Comparison of ENCODE assay signal across 15 mouse cellular contexts in the genomic region with DNA sequence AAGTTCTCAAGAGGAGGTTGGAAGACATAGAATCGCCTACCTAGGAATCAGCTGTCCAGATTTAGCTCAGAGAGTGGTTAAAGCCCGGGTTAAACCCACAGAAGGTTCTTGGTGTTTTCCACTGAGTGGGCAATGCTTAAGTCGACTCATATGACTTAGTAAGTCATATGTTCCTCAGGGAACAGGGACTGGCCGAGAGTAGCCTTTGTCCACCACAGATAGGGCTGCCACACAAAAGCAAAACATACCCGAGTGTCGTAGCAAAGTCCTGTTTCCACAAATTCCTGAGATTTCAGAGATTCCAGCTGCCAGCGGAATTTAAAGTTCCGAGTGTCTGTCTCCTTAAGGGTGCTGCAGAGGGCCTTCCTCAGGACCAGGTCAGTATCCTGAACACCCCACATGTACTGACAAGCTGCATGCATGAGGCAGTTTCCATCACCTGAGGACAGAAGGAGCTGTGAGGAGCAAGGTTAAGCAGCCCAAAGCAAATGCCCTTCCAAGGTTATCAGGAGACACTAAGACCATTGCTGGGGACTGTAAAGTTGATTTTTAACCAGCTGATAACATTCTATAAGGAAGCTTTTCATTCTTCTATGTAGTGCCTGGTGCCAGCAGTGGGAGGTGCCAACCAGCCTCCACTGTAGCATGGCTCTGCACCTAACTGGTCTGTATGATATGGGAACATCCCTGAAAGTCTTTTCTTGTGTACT. TPM values are rescaled to one million over a fixed set of nuclear protein-coding genes. Genes with fewer than 3 reads are reported as not detected.
DNase-seq lines count a peak whose midpoint lies in the region; ATAC-seq and TF ChIP-seq lines count a peak whose summit lies in the region.
"Had no signal": no experiment of that assay in that cellular context is flagged by ENCODE, and none has a peak within 500 bp of the region (broad histone marks: within the 10 kb centered on the region; RNA-seq: fewer than 3 reads in every experiment).

No protein-coding gene starts in this region.

- H3K27ac ChIP-seq in heart, embryonic 13.5 days (replicated peaks) = peak overlapping the region; percentile 36; the same call in 1 of the 2 replicates
- peak overlapping the region; percentile 52; the same call in 1 of the 2 replicates for H3K27ac ChIP-seq in lung, postnatal 0 days (ENCODE audit: low read length)
- peak overlapping the region; percentile 74 for H3K27ac ChIP-seq in intestine, postnatal 0 days (ENCODE audit: low read depth, low read length)
- peak overlapping the region; percentile 53 for H3K27ac ChIP-seq in stomach, postnatal 0 days (replicated peaks)
- H3K27ac ChIP-seq in forebrain, postnatal 0 days (ENCODE audit: low read depth, low read length) = no peak overlapping the region
- H3K27ac ChIP-seq: embryonic facial prominence, embryonic 13.5 days; forebrain, embryonic 10.5 days; liver, embryonic 13.5 days had no signal

- TF ChIP-seq CTCF in lung, postnatal 0 days (IDR thresholded peaks at IDR 0.05) = no peak
- peak; percentile 34; the same call in 1 of the 2 replicates for TF ChIP-seq CTCF in intestine, postnatal 0 days (IDR thresholded peaks at IDR 0.05; ENCODE audit: low read depth)
- TF ChIP-seq CTCF in stomach, postnatal 0 days (IDR thresholded peaks at IDR 0.05; ENCODE audit: low read depth) = no peak
- TF ChIP-seq CTCF in forebrain, postnatal 0 days (IDR thresholded peaks at IDR 0.05; ENCODE audit: low read depth) = no peak

- no peak overlapping the region for H3K4me2 ChIP-seq in heart, embryonic 13.5 days
- no peak overlapping the region for H3K4me2 ChIP-seq in lung, postnatal 0 days (replicated peaks; ENCODE audit: low read depth, low read length)
- peak overlapping the region; percentile 51 for H3K4me2 ChIP-seq in intestine, postnatal 0 days (replicated peaks; ENCODE audit: low read depth)
- no peak overlapping the region for H3K4me2 ChIP-seq in stomach, postnatal 0 days (replicated peaks; ENCODE audit: low read depth)
- H3K4me2 ChIP-seq in forebrain, postnatal 0 days (ENCODE audit: low read depth) = no peak overlapping the region
- H3K4me2 ChIP-seq: embryonic facial prominence, embryonic 13.5 days; liver, embryonic 13.5 days had no signal

- no peak overlapping the region for H3K9ac ChIP-seq in heart, embryonic 13.5 days
- H3K9ac ChIP-seq in lung, postnatal 0 days (replicated peaks; ENCODE audit: low read depth) = no peak overlapping the region
- 0 out of 2 replicates have a peak overlapping the region, but pooled peaks have one; percentile 2 for H3K9ac ChIP-seq in intestine, postnatal 0 days (ENCODE audit: low read depth, low read length)
- H3K9ac ChIP-seq in stomach, postnatal 0 days (ENCODE audit: low read length) = no peak overlapping the region
- H3K9ac ChIP-seq in forebrain, postnatal 0 days = no peak overlapping the region
- H3K9ac ChIP-seq: embryonic facial prominence, embryonic 13.5 days; liver, embryonic 13.5 days had no signal

- no peaks in the 10 kb centered on the region for H3K27me3 ChIP-seq in heart, embryonic 13.5 days (replicated peaks)
- no peaks in the 10 kb centered on the region for H3K27me3 ChIP-seq in lung, postnatal 0 days (replicated peaks; ENCODE audit: insufficient read depth, low read length)
- H3K27me3 ChIP-seq in intestine, postnatal 0 days (replicated peaks; ENCODE audit: control insufficient read depth, insufficient read depth, low read length) = no peaks in the 10 kb centered on the region
- H3K27me3 ChIP-seq in stomach, postnatal 0 days (ENCODE audit: control insufficient read depth, insufficient read depth, low read length) = no peaks in the 10 kb centered on the region
- no peaks in the 10 kb centered on the region for H3K27me3 ChIP-seq in forebrain, postnatal 0 days (ENCODE audit: insufficient read depth, low read length)
- H3K27me3 ChIP-seq: embryonic facial prominence, embryonic 13.5 days; liver, embryonic 13.5 days had no signal

- peaks cover 46% of the 10 kb centered on the region for H3K36me3 ChIP-seq in heart, embryonic 13.5 days
- peaks cover 40% of the 10 kb centered on the region for H3K36me3 ChIP-seq in lung, postnatal 0 days (ENCODE audit: insufficient read depth, low read length)
- H3K36me3 ChIP-seq in intestine, postnatal 0 days (ENCODE audit: control insufficient read depth, insufficient read depth) = peaks cover 45% of the 10 kb centered on the region
- peaks cover 11% of the 10 kb centered on the region for H3K36me3 ChIP-seq in stomach, postnatal 0 days (ENCODE audit: control insufficient read depth, insufficient read depth, low read length)
- H3K36me3 ChIP-seq in forebrain, postnatal 0 days (ENCODE audit: insufficient read depth) = peaks cover 29% of the 10 kb centered on the region

- no peak overlapping the region for H3K4me3 ChIP-seq in heart, embryonic 13.5 days
- H3K4me3 ChIP-seq in lung, postnatal 0 days (ENCODE audit: low read depth, low read length) = no peak overlapping the region
- peak overlapping the region; percentile 17 for H3K4me3 ChIP-seq in intestine, postnatal 0 days (ENCODE audit: low read depth, low read length)
- no peak overlapping the region for H3K4me3 ChIP-seq in stomach, postnatal 0 days (ENCODE audit: low read depth, low read length)
- H3K4me3 ChIP-seq in forebrain, postnatal 0 days (ENCODE audit: low read depth, low read length) = no peak overlapping the region
- H3K4me3 ChIP-seq: embryonic facial prominence, embryonic 13.5 days; forebrain, embryonic 10.5 days; liver, embryonic 13.5 days had no signal

- H3K9me3 ChIP-seq in heart, embryonic 13.5 days = no peaks in the 10 kb centered on the region
- no peaks in the 10 kb centered on the region for H3K9me3 ChIP-seq in lung, postnatal 0 days (ENCODE audit: low read length)
- no peaks in the 10 kb centered on the region for H3K9me3 ChIP-seq in intestine, postnatal 0 days (ENCODE audit: control insufficient read depth)
- no peaks in the 10 kb centered on the region for H3K9me3 ChIP-seq in stomach, postnatal 0 days (ENCODE audit: control insufficient read depth, low read length)
- no peaks in the 10 kb centered on the region for H3K9me3 ChIP-seq in forebrain, postnatal 0 days (ENCODE audit: low read length)
- H3K9me3 ChIP-seq: embryonic facial prominence, embryonic 13.5 days; forebrain, embryonic 10.5 days; liver, embryonic 13.5 days had no signal

- WGBS in heart, embryonic 13.5 days = 27% methylated on average over 8 of the region's 8 CpGs
- WGBS in lung, postnatal 0 days = 51% methylated on average over 8 of the region's 8 CpGs
- WGBS in intestine, postnatal 0 days = 36% methylated on average over 8 of the region's 8 CpGs
- 63% methylated on average over 8 of the region's 8 CpGs for WGBS in stomach, postnatal 0 days
- WGBS in forebrain, postnatal 0 days = 87% methylated on average over 8 of the region's 8 CpGs

- TF ChIP-seq EP300 in lung, postnatal 0 days (IDR thresholded peaks at IDR 0.05) = no peak
- TF ChIP-seq EP300 in stomach, postnatal 0 days (optimal IDR thresholded peaks at IDR 0.05) = no peak

- no peak for DNase-seq in heart, postnatal 4 days
- no peak for DNase-seq in lung, postnatal 0 days (ENCODE audit: low spot score)
- no peak for DNase-seq in lung, postnatal 10 days
- DNase-seq in stomach, postnatal 0 days (ENCODE audit: low spot score) = peak; percentile 49
- DNase-seq in forebrain, postnatal 0 days = no peak
- DNase-seq in gastrocnemius, postnatal 25 days = no peak
- DNase-seq: adrenal gland, postnatal 36 days; cerebellum, postnatal 36 days; heart, postnatal 36 days; liver, embryonic 13.5 days; thymus, postnatal 4 days had no signal

- H3K4me1 ChIP-seq in heart, embryonic 13.5 days = peaks cover 23% of the 10 kb centered on the region
- peaks cover 8% of the 10 kb centered on the region; the same call in 1 of the 2 replicates for H3K4me1 ChIP-seq in lung, postnatal 0 days (ENCODE audit: insufficient read depth, low read depth, low read length)
- H3K4me1 ChIP-seq in intestine, postnatal 0 days (replicated peaks; ENCODE audit: control insufficient read depth, insufficient read depth, low read length) = peaks cover 11% of the 10 kb centered on the region; the same call in 1 of the 2 replicates
- no peaks in the 10 kb centered on the region for H3K4me1 ChIP-seq in stomach, postnatal 0 days (replicated peaks; ENCODE audit: control insufficient read depth, insufficient read depth)
- H3K4me1 ChIP-seq in forebrain, postnatal 0 days (ENCODE audit: insufficient read depth) = no peaks in the 10 kb centered on the region
- H3K4me1 ChIP-seq: embryonic facial prominence, embryonic 13.5 days; forebrain, embryonic 10.5 days had no signal

- no peak for ATAC-seq in heart, embryonic 13.5 days (ENCODE audit: extremely low read depth, insufficient number of reproducible peaks, low FRiP score, low TSS enrichment)
- peak; percentile 51 for ATAC-seq in lung, postnatal 0 days
- ATAC-seq in intestine, postnatal 0 days = peak; percentile 89
- peak; percentile 86 for ATAC-seq in stomach, postnatal 0 days (ENCODE audit: low FRiP score, low TSS enrichment)
- no peak for ATAC-seq in forebrain, postnatal 0 days

RNA-seq across cellular contexts. Expression of gene Tnfaip3, which starts 7.4 kb away (rescaled TPM):
- 2.5 and 2.9 TPM in 2 replicates for polyA plus RNA-seq in heart, embryonic 13.5 days (2015; fragmentation: Nextera tagmentation; extraction: Ambion mirVana)
- total RNA-seq in heart, postnatal 4 days (2021) = 1 to 10 TPM; 3.0 to 3.3 TPM
- 4.9 and 9.5 TPM in 2 replicates for polyA plus RNA-seq in lung, postnatal 0 days (2015; fragmentation: Nextera tagmentation; extraction: Ambion mirVana)
- polyA plus RNA-seq in intestine, postnatal 0 days (2015; fragmentation: Nextera tagmentation; extraction: Ambion mirVana) = 3.3 and 3.7 TPM in 2 replicates
- 1.7 and 1.8 TPM in 2 replicates for polyA plus RNA-seq in stomach, postnatal 0 days (2015; fragmentation: Nextera tagmentation; extraction: Ambion mirVana)
- total RNA-seq in forebrain, postnatal 0 days (2014; rRNA removed) = 3.3 and 3.5 TPM in 2 replicates
- polyA plus RNA-seq in forebrain, postnatal 0 days (2015; fragmentation: Nextera tagmentation; extraction: Ambion mirVana) = 1.0 and 1.2 TPM in 2 replicates
- total RNA-seq in gastrocnemius, postnatal 25 days (2021) = 1 to 10 TPM; 2.2 to 2.7 TPM

Comparison
In these comparisons a context has a peak if more than half of its experiments do, and no peak if none do; other contexts are left out.
1. ATAC-seq: peak in lung, postnatal 0 days (single experiment), intestine, postnatal 0 days (single experiment) and stomach, postnatal 0 days (single experiment); none in heart, embryonic 13.5 days (single experiment) and forebrain, postnatal 0 days (single experiment).